Comparison of ENCODE assay signal across 13 mouse cellular contexts in the genomic region with DNA sequence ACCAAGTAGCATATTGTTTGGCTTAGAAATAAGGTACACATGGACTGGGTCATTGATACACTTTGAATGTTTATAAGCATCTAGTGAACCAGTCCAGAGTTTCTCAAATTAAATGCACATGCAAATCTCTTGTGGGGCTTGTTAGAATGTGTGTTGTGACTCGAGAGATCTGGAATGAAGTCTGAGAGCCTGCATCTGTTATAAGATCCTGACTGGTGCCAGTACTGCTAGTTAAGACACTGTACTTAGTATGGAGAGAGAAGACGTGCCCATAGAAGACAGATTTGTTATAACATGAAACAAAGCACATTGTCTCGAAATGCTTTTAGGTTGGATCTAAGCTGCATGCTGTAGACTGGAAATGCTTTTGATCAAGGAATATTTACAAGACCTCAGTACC.
"Had no signal": no experiment of that assay in that cellular context is flagged by ENCODE, and none has a peak within 500 bp of the region (broad histone marks: within the 10 kb centered on the region; RNA-seq: fewer than 3 reads in every experiment).

No protein-coding gene starts in this region.

- H3K4me1 ChIP-seq: limb, embryonic 15.5 days; liver, embryonic 12.5 days; lung, embryonic 15.5 days; midbrain, embryonic 12.5 days; neural tube, embryonic 13.5 days; stomach, embryonic 15.5 days had no signal

- H3K36me3 ChIP-seq: limb, embryonic 15.5 days; liver, embryonic 12.5 days; lung, embryonic 15.5 days; midbrain, embryonic 12.5 days; neural tube, embryonic 13.5 days; stomach, embryonic 15.5 days had no signal

- H3K9ac ChIP-seq: limb, embryonic 15.5 days; liver, embryonic 12.5 days; lung, embryonic 15.5 days; midbrain, embryonic 12.5 days; neural tube, embryonic 13.5 days; stomach, embryonic 15.5 days had no signal

- H3K4me3 ChIP-seq: layer of hippocampus, adult 2 months; limb, embryonic 15.5 days; liver, embryonic 12.5 days; lung, embryonic 15.5 days; midbrain, embryonic 12.5 days; neural tube, embryonic 13.5 days; stomach, embryonic 15.5 days had no signal

- DNase-seq: kidney, postnatal 4 days; right cerebral cortex, postnatal 14 days; thymus, adult 2 months; thymus, postnatal 25 days had no signal

- H3K4me2 ChIP-seq: limb, embryonic 15.5 days; liver, embryonic 12.5 days; lung, embryonic 15.5 days; midbrain, embryonic 12.5 days; neural tube, embryonic 13.5 days; stomach, embryonic 15.5 days had no signal

- H3K27me3 ChIP-seq: limb, embryonic 15.5 days; liver, embryonic 12.5 days; lung, embryonic 15.5 days; neural tube, embryonic 13.5 days; stomach, embryonic 15.5 days had no signal

- H3K9me3 ChIP-seq: limb, embryonic 15.5 days; liver, embryonic 12.5 days; lung, embryonic 15.5 days; midbrain, embryonic 12.5 days; neural tube, embryonic 13.5 days; stomach, embryonic 15.5 days had no signal

- ATAC-seq: liver, embryonic 12.5 days; midbrain, embryonic 16.5 days had no signal

- H3K27ac ChIP-seq: kidney, postnatal 0 days; layer of hippocampus, adult 2 months; limb, embryonic 15.5 days; liver, embryonic 12.5 days; lung, embryonic 15.5 days; midbrain, embryonic 12.5 days; neural tube, embryonic 13.5 days; stomach, embryonic 15.5 days had no signal
